8 mouse cellular contexts compared by ENCODE assay signal in the genomic region with DNA sequence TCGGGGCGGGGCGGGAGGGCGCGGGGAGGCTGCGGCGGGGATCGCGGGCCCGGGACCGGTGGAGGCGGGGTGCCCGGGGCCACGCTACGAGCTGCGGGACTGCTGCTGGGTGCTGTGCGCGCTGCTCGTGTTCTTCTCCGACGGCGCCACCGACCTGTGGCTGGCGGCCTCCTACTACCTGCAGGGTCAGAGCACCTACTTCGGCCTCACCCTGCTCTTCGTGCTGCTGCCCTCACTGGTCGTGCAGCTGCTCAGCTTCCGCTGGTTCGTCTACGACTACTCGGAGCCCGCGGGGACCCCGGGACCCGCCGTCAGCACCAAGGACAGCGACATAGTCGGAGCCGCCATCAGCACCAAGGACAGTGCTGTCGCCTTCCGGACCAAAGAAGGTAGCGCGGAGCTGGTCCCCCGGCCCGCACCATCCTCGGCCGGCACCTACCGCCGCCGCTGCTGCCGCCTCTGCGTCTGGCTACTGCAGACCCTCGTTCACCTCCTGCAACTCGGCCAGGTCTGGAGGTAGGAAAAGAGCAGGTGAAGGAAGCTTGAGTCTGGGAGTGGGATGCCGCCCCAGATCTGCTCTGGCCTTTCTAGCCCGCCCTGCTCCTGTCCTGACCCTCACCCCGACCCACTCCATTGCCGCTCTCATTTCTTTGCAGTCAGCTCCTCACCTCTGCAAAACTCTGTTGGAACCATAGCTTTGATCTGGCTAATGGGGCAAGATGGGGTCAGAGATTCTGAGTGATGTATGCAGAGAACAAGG. TPM values are rescaled to one million over a fixed set of nuclear protein-coding genes. Genes with fewer than 3 reads are reported as not detected.
A peak's percentile ranks its signal among the peaks of the same experiment; 100 is the strongest.
DNase-seq lines count a peak whose midpoint lies in the region; ATAC-seq and TF ChIP-seq lines count a peak whose summit lies in the region.

No protein-coding gene starts in this region.

- no peaks in the 10 kb centered on the region for H3K9me3 ChIP-seq in hindbrain, embryonic 16.5 days (ENCODE audit: control insufficient read depth, low read length)
- no peaks in the 10 kb centered on the region for H3K9me3 ChIP-seq in limb, embryonic 15.5 days
- no peaks in the 10 kb centered on the region for H3K9me3 ChIP-seq in midbrain, postnatal 0 days (ENCODE audit: low read length)
- no peaks in the 10 kb centered on the region for H3K9me3 ChIP-seq in stomach, embryonic 15.5 days

- no peak for TF ChIP-seq CTCF in midbrain, postnatal 0 days (IDR thresholded peaks at IDR 0.05)

- peak overlapping the region; percentile 97 for H3K27ac ChIP-seq in hindbrain, embryonic 16.5 days (ENCODE audit: low read depth, low read length)
- no peak overlapping the region for H3K27ac ChIP-seq in limb, embryonic 15.5 days
- H3K27ac ChIP-seq in midbrain, postnatal 0 days (ENCODE audit: low read depth, low read length): peak overlapping the region; percentile 88
- H3K27ac ChIP-seq in stomach, embryonic 15.5 days: no peak overlapping the region

- H3K4me3 ChIP-seq in hindbrain, embryonic 16.5 days (ENCODE audit: low read length): peak overlapping the region; percentile 72
- H3K4me3 ChIP-seq in limb, embryonic 15.5 days: peak overlapping the region; percentile 40
- H3K4me3 ChIP-seq in midbrain, postnatal 0 days (ENCODE audit: low read depth, low read length): peak overlapping the region; percentile 72
- H3K4me3 ChIP-seq in stomach, embryonic 15.5 days (replicated peaks): peak overlapping the region; percentile 46

- peak overlapping the region; percentile 84 for H3K9ac ChIP-seq in hindbrain, embryonic 16.5 days (ENCODE audit: low read depth, low read length)
- H3K9ac ChIP-seq in limb, embryonic 15.5 days: no peak overlapping the region
- H3K9ac ChIP-seq in midbrain, postnatal 0 days (replicated peaks; ENCODE audit: low read length, poor library complexity, severe bottlenecking): peak overlapping the region; percentile 73
- H3K9ac ChIP-seq in stomach, embryonic 15.5 days: no peak overlapping the region

- ATAC-seq in CD4-positive, CD25-positive, alpha-beta regulatory T cell, adult 4 months: no peak
- ATAC-seq in hindbrain, embryonic 16.5 days: peak; percentile 63
- peak; percentile 48; the same call in 1 of the 2 replicates for ATAC-seq in limb, embryonic 15.5 days (ENCODE audit: insufficient number of reproducible peaks, low FRiP score, low TSS enrichment, low read depth)
- peak; percentile 72 for ATAC-seq in midbrain, postnatal 0 days (ENCODE audit: low FRiP score)
- ATAC-seq in stomach, embryonic 15.5 days (ENCODE audit: insufficient read depth, low FRiP score, low read depth): peak; percentile 45; the same call in 1 of the 2 replicates

- peak; percentile 77 for DNase-seq in CD4-positive, CD25-positive, alpha-beta regulatory T cell, adult 2 months (ENCODE audit: low read depth, low spot score)
- peak; percentile 67 for DNase-seq in cerebellum, adult 11-12 months
- DNase-seq in gastrocnemius, adult 18-20 months (ENCODE audit: low spot score): peak; percentile 53
- peak; percentile 55 for DNase-seq in midbrain, postnatal 0 days (ENCODE audit: low spot score)

- no peaks in the 10 kb centered on the region for H3K36me3 ChIP-seq in hindbrain, embryonic 16.5 days (ENCODE audit: control insufficient read depth, insufficient read depth, low read length)
- no peaks in the 10 kb centered on the region for H3K36me3 ChIP-seq in limb, embryonic 15.5 days
- no peaks in the 10 kb centered on the region for H3K36me3 ChIP-seq in midbrain, postnatal 0 days (ENCODE audit: insufficient read depth, low read length)
- H3K36me3 ChIP-seq in stomach, embryonic 15.5 days: no peaks in the 10 kb centered on the region

- WGBS in hindbrain, embryonic 16.5 days: 1% methylated on average over 38 of the region's 58 CpGs
- WGBS in limb, embryonic 15.5 days: 2% methylated on average over 56 of the region's 58 CpGs
- WGBS in midbrain, postnatal 0 days: 1% methylated on average over 45 of the region's 58 CpGs
- WGBS in stomach, embryonic 15.5 days: 2% methylated on average over 58 of the region's 58 CpGs

- peak overlapping the region; percentile 78 for H3K4me2 ChIP-seq in hindbrain, embryonic 16.5 days (ENCODE audit: low read length)
- peak overlapping the region; percentile 76 for H3K4me2 ChIP-seq in limb, embryonic 15.5 days
- H3K4me2 ChIP-seq in midbrain, postnatal 0 days (ENCODE audit: low read depth, low read length, poor library complexity, severe bottlenecking): peak overlapping the region; percentile 84
- H3K4me2 ChIP-seq in stomach, embryonic 15.5 days: peak overlapping the region; percentile 87

- no peaks in the 10 kb centered on the region for H3K27me3 ChIP-seq in hindbrain, embryonic 16.5 days (replicated peaks; ENCODE audit: control insufficient read depth, insufficient read depth, low read length)
- peaks cover 66% of the 10 kb centered on the region for H3K27me3 ChIP-seq in limb, embryonic 15.5 days
- no peaks in the 10 kb centered on the region for H3K27me3 ChIP-seq in midbrain, postnatal 0 days (ENCODE audit: insufficient read depth, low read length)
- H3K27me3 ChIP-seq in stomach, embryonic 15.5 days (replicated peaks): peaks cover 43% of the 10 kb centered on the region

- peaks cover 30% of the 10 kb centered on the region for H3K4me1 ChIP-seq in hindbrain, embryonic 16.5 days (ENCODE audit: control insufficient read depth, insufficient read depth, low read depth, low read length)
- H3K4me1 ChIP-seq in limb, embryonic 15.5 days: peaks cover 10% of the 10 kb centered on the region
- peaks cover 21% of the 10 kb centered on the region; the same call in 1 of the 2 replicates for H3K4me1 ChIP-seq in midbrain, postnatal 0 days (ENCODE audit: insufficient read depth, low read length)
- H3K4me1 ChIP-seq in stomach, embryonic 15.5 days: peaks cover 7% of the 10 kb centered on the region; the same call in 1 of the 2 replicates

RNA-seq across cellular contexts. Expression of a gene that starts 0.6 kb away (rescaled TPM):
- not detected for polyA plus RNA-seq in CD4-positive, CD25-positive, alpha-beta regulatory T cell, adult 4 months (2017; shearing (Covaris generic))
- not detected for total RNA-seq in gastrocnemius, adult 18-20 months (2021)
- polyA plus RNA-seq in hindbrain, embryonic 16.5 days (2015; fragmentation: Nextera tagmentation; extraction: Ambion mirVana): 1.8 and 2.0 TPM in 2 replicates
- polyA plus RNA-seq in limb, embryonic 15.5 days (2015; fragmentation: Nextera tagmentation; extraction: Ambion mirVana): not detected in 2 replicates
- 34.0 and 35.5 TPM in 2 replicates for total RNA-seq in midbrain, postnatal 0 days (2014; rRNA removed)
- polyA plus RNA-seq in midbrain, postnatal 0 days (2015; fragmentation: Nextera tagmentation; extraction: Ambion mirVana): 1.1 and 1.4 TPM in 2 replicates
- polyA plus RNA-seq in stomach, embryonic 15.5 days (2015; fragmentation: Nextera tagmentation; extraction: Ambion mirVana): 0.06 and 0.09 TPM in 2 replicates

RNA-seq across cellular contexts. Expression of a gene that starts 17.0 kb away (rescaled TPM):
- 100 to 1,000 TPM; 164 to 215 TPM for polyA plus RNA-seq in CD4-positive, CD25-positive, alpha-beta regulatory T cell, adult 4 months (2017; shearing (Covaris generic))
- total RNA-seq in gastrocnemius, adult 18-20 months (2021): 10 to 100 TPM; 72.1 to 77.5 TPM
- polyA plus RNA-seq in hindbrain, embryonic 16.5 days (2015; fragmentation: Nextera tagmentation; extraction: Ambion mirVana): 247 and 274 TPM in 2 replicates
- polyA plus RNA-seq in limb, embryonic 15.5 days (2015; fragmentation: Nextera tagmentation; extraction: Ambion mirVana): 144 and 152 TPM in 2 replicates
- 54.5 and 60.7 TPM in 2 replicates for total RNA-seq in midbrain, postnatal 0 days (2014; rRNA removed)
- polyA plus RNA-seq in midbrain, postnatal 0 days (2015; fragmentation: Nextera tagmentation; extraction: Ambion mirVana): 240 and 249 TPM in 2 replicates
- 98.9 and 101 TPM in 2 replicates for polyA plus RNA-seq in stomach, embryonic 15.5 days (2015; fragmentation: Nextera tagmentation; extraction: Ambion mirVana)

RNA-seq across cellular contexts. Expression of a gene that starts 33.5 kb away (rescaled TPM):
- not detected for polyA plus RNA-seq in CD4-positive, CD25-positive, alpha-beta regulatory T cell, adult 4 months (2017; shearing (Covaris generic))
- total RNA-seq in gastrocnemius, adult 18-20 months (2021): 1 to 10 TPM; 3.3 to 4.1 TPM
- 0.58 and 1.4 TPM in 2 replicates for polyA plus RNA-seq in hindbrain, embryonic 16.5 days (2015; fragmentation: Nextera tagmentation; extraction: Ambion mirVana)
- polyA plus RNA-seq in limb, embryonic 15.5 days (2015; fragmentation: Nextera tagmentation; extraction: Ambion mirVana): 1.8 and 2.3 TPM in 2 replicates
- total RNA-seq in midbrain, postnatal 0 days (2014; rRNA removed): 4.5 and 7.0 TPM in 2 replicates
- 1.1 and 1.3 TPM in 2 replicates for polyA plus RNA-seq in midbrain, postnatal 0 days (2015; fragmentation: Nextera tagmentation; extraction: Ambion mirVana)
- polyA plus RNA-seq in stomach, embryonic 15.5 days (2015; fragmentation: Nextera tagmentation; extraction: Ambion mirVana): 1.7 and 1.9 TPM in 2 replicates

Comparison
In these comparisons a context has a peak if more than half of its experiments do, and no peak if none do; other contexts are left out.
1. H3K27ac ChIP-seq: peak in hindbrain, embryonic 16.5 days (single experiment) and midbrain, postnatal 0 days (single experiment); none in limb, embryonic 15.5 days (single experiment) and stomach, embryonic 15.5 days (single experiment).
2. H3K9ac ChIP-seq: peak in hindbrain, embryonic 16.5 days (single experiment) and midbrain, postnatal 0 days (single experiment); none in limb, embryonic 15.5 days (single experiment) and stomach, embryonic 15.5 days (single experiment).
3. Peak in every context shown above with its lines, with median percentiles within 50 percentile points of each other: DNase-seq, H3K4me2 ChIP-seq and H3K4me3 ChIP-seq.